Mouse (Mus musculus) CH12.LX (cell line): ENCODE measurements around the gene Macrod2.

ENCODE experiments used
- CHD2 ChIP-seq: IDR thresholded peaks from 2 replicates; pipeline ENCODE4 v1.6.1; 2011; ENCODE audit warnings: low read length, improper control_type of control experiment
- CTCF ChIP-seq, 2 experiments: IDR thresholded peaks in 1 of 2; conservative IDR thresholded peaks in 1 of 2; 2 replicates each; pipeline ENCODE4 v1.5.1; 2011 to 2012; ENCODE audit warnings: low read depth in 2 of 2, low read length in 2 of 2, improper control_type of control experiment in 1 of 2, inconsistent platforms in 1 of 2, mild to moderate bottlenecking in 1 of 2, moderate library complexity in 1 of 2
- EP300 ChIP-seq: IDR thresholded peaks from 2 replicates; pipeline ENCODE4 v1.6.1; 2011; ENCODE audit warnings: low read length, improper control_type of control experiment
- NRF1 ChIP-seq: IDR thresholded peaks from 2 replicates; pipeline ENCODE4 v1.6.1; 2014; ENCODE audit warnings: low read depth, mild to moderate bottlenecking, inconsistent platforms, low read length, improper control_type of control experiment, moderate library complexity
- POLR2A ChIP-seq: IDR thresholded peaks from 2 replicates; pipeline ENCODE4 v1.6.1; 2011; ENCODE audit warnings: low read depth, mild to moderate bottlenecking, improper control_type of control experiment, low read length
- POLR2AphosphoS2 ChIP-seq: IDR thresholded peaks from 2 replicates; pipeline ENCODE4 v1.6.1; 2011; ENCODE audit warnings: low read depth, low read length, improper control_type of control experiment

DNA sequence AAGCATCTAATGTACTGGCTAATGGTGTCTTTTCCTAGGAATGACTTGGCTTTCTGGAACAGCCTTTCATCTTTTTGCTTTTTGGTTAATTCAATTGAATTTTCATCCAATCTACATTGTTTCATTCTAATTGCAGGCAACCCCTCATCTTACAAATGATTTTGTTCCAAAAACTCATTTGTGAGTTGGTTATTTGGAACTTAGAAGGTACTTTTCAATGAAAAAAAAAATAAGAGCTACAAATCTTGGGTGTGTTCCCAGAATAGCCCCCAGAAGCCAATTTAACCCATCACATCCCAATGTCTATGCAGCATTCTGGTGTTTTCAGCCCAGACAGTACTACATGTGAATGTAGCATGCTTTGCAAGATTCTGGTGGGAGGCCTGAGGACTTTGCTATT, 683.1 kb downstream of the Macrod2 start:
- no peak for TF ChIP-seq CTCF (conservative IDR thresholded peaks at IDR 0.05 in 1 of 2, IDR thresholded peaks at IDR 0.05 in 1 of 2; ENCODE audit: low read depth in 2 of 2, low read length in 2 of 2)
- TF ChIP-seq POLR2AphosphoS2 = no peak
- TF ChIP-seq CHD2 = no peak
- no peak for TF ChIP-seq EP300
- no peak for TF ChIP-seq NRF1
- no peak for TF ChIP-seq POLR2A
